Mouse (Mus musculus) liver, embryonic 14.5 days (tissue): ENCODE measurements around the gene Sumf1.

Experiments used
- CTCF ChIP-seq: IDR thresholded peaks from 2 replicates; pipeline ENCODE4 v1.5.1; 2016; ENCODE audit warnings: antibody characterized with exemption, low read depth, control low read depth
- EP300 ChIP-seq: IDR thresholded peaks from 2 replicates; pipeline ENCODE4 v1.6.1; 2016; ENCODE audit warnings: antibody characterized with exemption, low read depth

DNA sequence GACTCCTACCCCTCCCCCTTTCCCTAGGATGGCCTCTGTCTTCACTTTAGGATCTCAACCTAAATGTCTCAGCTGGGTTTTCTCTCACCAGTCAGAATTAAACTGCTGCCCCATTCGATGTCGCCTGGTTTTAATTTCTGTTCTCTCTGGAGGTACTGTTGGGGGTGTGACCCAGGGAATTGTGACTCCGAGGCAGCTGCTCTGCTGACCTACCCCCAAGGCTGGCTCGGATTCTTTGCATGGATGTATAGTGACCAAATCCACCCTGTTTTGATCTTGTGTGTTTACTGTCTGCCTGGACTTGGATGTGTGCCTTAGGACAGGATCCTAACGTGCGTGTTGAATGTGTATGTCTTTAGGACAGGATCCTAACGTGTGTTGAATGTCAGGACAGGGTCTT is 40.8 kb upstream of the Sumf1 start:
- TF ChIP-seq CTCF (no peak), EP300 (no peak)
